Mouse (Mus musculus) heart, postnatal 0 days (tissue): Measurements from ENCODE around the gene Asic3. TPM values are rescaled to one million over a fixed set of nuclear protein-coding genes. Genes with fewer than 3 reads are reported as not detected.
A peak's percentile ranks its signal among the peaks of the same experiment; 100 is the strongest.

ENCODE experiments used
- ATAC-seq: fragments of 200-750 bp; cut with Nextera tagmentation; 2 replicates; pipeline ENCODE4 v1.8.0; 2017; ENCODE audit warnings: low read depth, moderate number of reproducible peaks, moderate library complexity; ENCODE audit not compliant: insufficient read depth
- DNase-seq: peaks from one replicate; pipeline ENCODE4 v3.0.0-alpha.2; 2016; ENCODE audit warnings: low spot score
- H3K27ac ChIP-seq: fragments of 300-500 bp; sonication (generic); 2 replicates; pipeline ENCODE4 v1.5.1; 2014; ENCODE audit warnings: low read depth, mild to moderate bottlenecking
- H3K27me3 ChIP-seq: fragments of 300-500 bp; sonication (generic); 2 replicates; pipeline ENCODE4 v1.6.1; 2014; ENCODE audit warnings: low read length, mixed read lengths; ENCODE audit not compliant: control insufficient read depth, insufficient read depth
- H3K36me3 ChIP-seq: fragments of 300-500 bp; sonication (generic); replicated peaks from 2 replicates; pipeline ENCODE4 v1.6.1; 2014; ENCODE audit warnings: low read length, mixed read lengths; ENCODE audit not compliant: control insufficient read depth, insufficient read depth
- H3K4me1 ChIP-seq: fragments of 300-500 bp; sonication (generic); 2 replicates; pipeline ENCODE4 v1.6.1; 2014; ENCODE audit warnings: antibody characterized with exemption; ENCODE audit not compliant: control insufficient read depth, insufficient read depth
- H3K4me2 ChIP-seq: fragments of 300-500 bp; sonication (generic); 2 replicates; pipeline ENCODE4 v1.6.1; 2014; ENCODE audit warnings: low read depth, mild to moderate bottlenecking, low read length, moderate library complexity
- H3K4me3 ChIP-seq: fragments of 300-500 bp; sonication (generic); 2 replicates; pipeline ENCODE4 v1.5.1; 2014; ENCODE audit warnings: low read depth, low read length
- H3K9ac ChIP-seq: fragments of 300-500 bp; sonication (generic); replicated peaks from 2 replicates; pipeline ENCODE4 v1.6.1; 2014; ENCODE audit warnings: low read depth, low read length, mixed read lengths
- H3K9me3 ChIP-seq: fragments of 300-500 bp; sonication (generic); replicated peaks from 2 replicates; pipeline ENCODE4 v1.6.1; 2016; ENCODE audit warnings: low read length; ENCODE audit not compliant: control insufficient read depth
- CTCF ChIP-seq: IDR thresholded peaks from 2 replicates; pipeline ENCODE4 v1.5.1; 2016; ENCODE audit warnings: antibody characterized with exemption, control low read depth, low read depth
- EP300 ChIP-seq: IDR thresholded peaks from 2 replicates; pipeline ENCODE4 v1.6.1; 2016; ENCODE audit warnings: antibody characterized with exemption, low read depth
- WGBS: fragments of 180-500 bp; shearing (Covaris S2); extraction: QIAGEN DNeasy Blood & Tissue Kit; methylation state at CpG from one replicate; pipeline ENCODE4 v1.1.7; 2014; 5-methylcytosine and 5-hydroxymethylcytosine counted together
- polyA plus RNA-seq: library from polyadenylated mRNA; unstranded; fragments of >200 nt; fragmentation: Nextera tagmentation; extraction: Ambion mirVana; gene quantifications from 2 replicates; pipeline ENCODE4 v1.2.1, GENCODE M21; 2015
- total RNA-seq: library from RNA; depleted of rRNA; stranded (reverse); fragments of >200 nt; gene quantifications from 2 replicates; pipeline ENCODE4 v1.2.3, GENCODE M21; 2014; ENCODE audit warnings: low replicate concordance; rRNA removed

Asic3 gene
- total RNA-seq (not detected in 2 replicates), polyA plus RNA-seq (0.08 and 0.10 TPM in 2 replicates)

GRCm38 (mm10) chr5:24413042-24413693, at the start of gene Asic3:
Gene Asic3 (plus strand): TSS chr5:24413392.
- H3K36me3 ChIP-seq, result no peaks in the 10 kb centered on the region
- no peak within 1 kb of the TSS for H3K4me3 ChIP-seq
- H3K9me3 ChIP-seq, result no peaks in the 10 kb centered on the region
- no peak within 1 kb of the TSS for H3K9ac ChIP-seq
- H3K27me3 ChIP-seq, result no peaks in the 10 kb centered on the region
- no peak within 1 kb of the TSS for H3K4me2 ChIP-seq
- TF ChIP-seq EP300, result no peak
- TF ChIP-seq CTCF, result no peak
- H3K27ac ChIP-seq, result no peak within 1 kb of the TSS
- ATAC-seq (no peak), DNase-seq (no peak)
- 29% methylated on average over 11 of the region's 11 CpGs for WGBS
- 0 out of 2 replicates have a peak, but pooled peaks cover 3% of the 10 kb centered on the region for H3K4me1 ChIP-seq

GRCm38 (mm10) chr5:24363467-24363866, 49.7 kb upstream of the Asic3 start:
- 73% methylated on average over 2 of the region's 2 CpGs for WGBS
- TF ChIP-seq CTCF (no peak), EP300 (no peak)
- Histone ChIP-seq H3K27ac (peak overlapping the region; percentile 83), H3K4me1 (0 out of 2 replicates have a peak, but pooled peaks cover 2% of the 10 kb centered on the region), H3K4me3 (no peak overlapping the region), H3K4me2 (no peak overlapping the region), H3K9ac (no peak overlapping the region), H3K27me3 (no peaks in the 10 kb centered on the region), H3K9me3 (no peaks in the 10 kb centered on the region), H3K36me3 (0 out of 2 replicates have a peak, but pooled peaks cover 5% of the 10 kb centered on the region)
- DNase-seq (no peak), ATAC-seq (no peak)

DNA sequence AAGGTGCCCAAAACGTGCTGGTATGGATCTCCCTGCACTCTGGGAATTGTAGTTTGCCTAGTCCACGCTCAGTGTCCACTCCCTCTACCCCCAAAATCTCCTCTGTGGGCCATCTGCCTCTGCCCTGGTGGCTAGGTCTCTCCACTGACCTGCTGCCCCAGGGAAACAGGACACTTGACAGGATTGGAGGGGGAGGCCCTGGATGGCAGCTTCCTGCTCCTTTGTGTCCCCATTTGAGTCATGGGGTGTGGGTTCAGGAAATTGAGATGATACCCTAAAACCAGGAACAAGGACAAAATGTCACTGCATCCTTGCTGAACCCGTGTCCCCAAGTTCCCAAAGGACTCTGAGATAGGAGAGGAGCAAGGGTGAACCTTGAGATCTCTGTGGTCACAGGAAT, 49.1 kb upstream of the Asic3 start:
- no peak overlapping the region for H3K4me2 ChIP-seq
- 62% methylated on average over 3 of the region's 3 CpGs for WGBS
- no peak for ATAC-seq
- 0 out of 2 replicates have a peak, but pooled peaks cover 2% of the 10 kb centered on the region for H3K4me1 ChIP-seq
- no peak for TF ChIP-seq CTCF
- H3K4me3 ChIP-seq, result no peak overlapping the region
- H3K27ac ChIP-seq, result peak overlapping the region; percentile 83
- no peak overlapping the region for H3K9ac ChIP-seq
- no peaks in the 10 kb centered on the region for H3K9me3 ChIP-seq
- 0 out of 2 replicates have a peak, but pooled peaks cover 7% of the 10 kb centered on the region for H3K36me3 ChIP-seq
- no peaks in the 10 kb centered on the region for H3K27me3 ChIP-seq
- DNase-seq, result no peak

DNA sequence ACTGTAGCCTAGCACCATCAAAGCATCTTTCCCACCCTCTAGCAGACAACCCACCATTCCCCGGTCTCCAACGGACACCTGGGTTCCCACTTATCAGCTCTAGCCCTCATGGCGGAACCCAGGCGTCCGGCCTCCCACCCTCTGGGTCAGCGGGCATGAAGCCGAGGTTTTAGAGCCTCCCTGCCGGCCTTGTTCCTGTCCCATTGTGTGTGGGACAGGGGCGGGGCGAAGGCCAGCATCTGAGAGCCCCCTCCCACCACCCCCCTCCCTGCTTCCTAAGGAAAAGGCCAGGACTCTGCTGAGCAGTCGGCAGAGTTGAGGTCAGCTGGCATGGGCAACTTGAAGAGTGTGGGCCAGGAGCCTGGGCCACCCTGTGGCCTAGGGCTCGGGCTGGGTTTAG, 48.7 kb upstream of the Asic3 start, which contains the start of gene Nos3:
Nos3 (plus strand) TSS at position 303 of the 400 bp plus-strand sequence.
- no peaks in the 10 kb centered on the region for H3K9me3 ChIP-seq
- peak within 1 kb of the TSS; percentile 39 for H3K4me3 ChIP-seq
- H3K4me2 ChIP-seq, result peak within 1 kb of the TSS; percentile 53
- 68% methylated on average over 12 of the region's 12 CpGs for WGBS
- 0 out of 2 replicates have a peak, but pooled peaks cover 2% of the 10 kb centered on the region for H3K4me1 ChIP-seq
- peak; percentile 62 for ATAC-seq
- 0 out of 2 replicates have a peak, but pooled peaks cover 7% of the 10 kb centered on the region for H3K36me3 ChIP-seq
- DNase-seq, result peak; percentile 44
- TF ChIP-seq CTCF (no peak), EP300 (peak; percentile 73)
- peak within 1 kb of the TSS; percentile 83 for H3K27ac ChIP-seq
- H3K9ac ChIP-seq, result peak within 1 kb of the TSS; percentile 47
- no peaks in the 10 kb centered on the region for H3K27me3 ChIP-seq

DNA sequence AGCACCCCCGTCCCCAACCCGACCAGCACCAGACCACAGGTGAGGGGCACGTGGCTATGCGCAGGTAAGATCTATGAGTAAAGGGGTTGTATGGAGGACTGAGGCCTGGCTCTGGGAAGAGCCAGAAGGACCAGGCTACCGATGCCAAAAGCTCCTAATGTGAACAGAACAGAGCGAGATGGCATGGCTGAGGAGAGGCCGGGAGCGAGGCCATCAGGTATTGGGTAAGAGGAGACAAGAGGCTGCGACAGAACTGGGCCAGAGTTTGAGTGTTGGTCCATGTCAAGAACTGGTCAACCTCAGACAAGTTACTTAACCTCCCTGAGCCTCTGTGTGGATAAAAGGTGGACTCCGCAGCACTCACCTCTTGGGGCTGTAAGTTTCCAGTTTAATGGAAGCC, 48.2 kb upstream of the Asic3 start:
- Histone ChIP-seq H3K4me3 (peak overlapping the region; percentile 39), H3K9me3 (no peaks in the 10 kb centered on the region), H3K27me3 (no peaks in the 10 kb centered on the region), H3K36me3 (0 out of 2 replicates have a peak, but pooled peaks cover 7% of the 10 kb centered on the region), H3K27ac (peak overlapping the region; percentile 83), H3K9ac (peak overlapping the region; percentile 47), H3K4me1 (0 out of 2 replicates have a peak, but pooled peaks cover 2% of the 10 kb centered on the region), H3K4me2 (peak overlapping the region; percentile 53)
- DNase-seq, result no peak
- WGBS, result 70% methylated on average over 10 of the region's 10 CpGs
- ATAC-seq, result no peak
- TF ChIP-seq CTCF (no peak), EP300 (no peak)
